Mouse (Mus musculus): ENCODE measurements at regions not wholly inside any gene's neighbourhood (a gene's known extent, or its start where the extent isn't known, plus 50 kb on each side); places are given as distances from the start of the nearest gene placed in this dataset.

- TF ChIP-seq POLR2A (IDR thresholded peaks at IDR 0.05; ENCODE audit: borderline replicate concordance, low read depth, low read length): no peak
- TF ChIP-seq CTCF (IDR thresholded peaks at IDR 0.05; ENCODE audit: low read depth, low read length): no peak
These were observed 270.2 kb downstream of the Foxo1 start for GRCm38 (mm10) chr3:52538306-52538705.

Measured in bone marrow macrophage, adult 2 months (primary cell).